Comparison of ENCODE assay signal across 10 mouse cellular contexts in genomic region chr12:117761698-117762097, GRCm38 (mm10). TPM values are rescaled to one million over a fixed set of nuclear protein-coding genes. Genes with fewer than 3 reads are reported as not detected.
DNase-seq lines count a peak whose midpoint lies in the region; ATAC-seq and TF ChIP-seq lines count a peak whose summit lies in the region.
"Had no signal": no experiment of that assay in that cellular context is flagged by ENCODE, and none has a peak within 500 bp of the region (broad histone marks: within the 10 kb centered on the region; RNA-seq: fewer than 3 reads in every experiment).

No protein-coding gene starts in this region.

- H3K4me2 ChIP-seq in hindbrain, embryonic 13.5 days = no peak overlapping the region
- no peak overlapping the region for H3K4me2 ChIP-seq in hindbrain, embryonic 11.5 days (replicated peaks; ENCODE audit: low read depth, low read length)
- H3K4me2 ChIP-seq in midbrain, postnatal 0 days (ENCODE audit: low read depth, low read length, poor library complexity, severe bottlenecking) = no peak overlapping the region
- H3K4me2 ChIP-seq: liver, embryonic 13.5 days had no signal

- 0 out of 2 replicates have a peak, but pooled peaks have one; percentile 41 for ATAC-seq in hindbrain, embryonic 13.5 days (ENCODE audit: low FRiP score)
- no peak for ATAC-seq in hindbrain, embryonic 11.5 days (ENCODE audit: low FRiP score)
- ATAC-seq in common myeloid progenitor, adult 5-6 weeks (replicated peaks; ENCODE audit: low read depth, poor library complexity, severe bottlenecking) = peak; percentile 45; the same call in 1 of the 2 replicates
- peak; percentile 53; the same call in 1 of the 2 replicates for ATAC-seq in midbrain, postnatal 0 days (ENCODE audit: low FRiP score)
- no peak for ATAC-seq in megakaryocyte-erythroid progenitor cell, adult 5-6 weeks (replicated peaks; ENCODE audit: low FRiP score, low TSS enrichment, poor library complexity, severe bottlenecking)
- no peak for ATAC-seq in cerebellum, adult (ENCODE audit: insufficient number of reproducible peaks, low FRiP score, low TSS enrichment)

- peaks cover 27% of the 10 kb centered on the region for H3K36me3 ChIP-seq in hindbrain, embryonic 13.5 days
- no peaks in the 10 kb centered on the region for H3K36me3 ChIP-seq in hindbrain, embryonic 11.5 days (ENCODE audit: control insufficient read depth, insufficient read depth, low read length)
- H3K36me3 ChIP-seq in midbrain, postnatal 0 days (ENCODE audit: insufficient read depth, low read length) = peaks cover 9% of the 10 kb centered on the region
- H3K36me3 ChIP-seq: liver, embryonic 13.5 days had no signal

- H3K4me3 ChIP-seq in hindbrain, embryonic 13.5 days = no peak overlapping the region
- H3K4me3 ChIP-seq in hindbrain, embryonic 11.5 days (ENCODE audit: low read depth, low read length) = no peak overlapping the region
- H3K4me3 ChIP-seq in midbrain, postnatal 0 days (ENCODE audit: low read depth, low read length) = no peak overlapping the region
- H3K4me3 ChIP-seq: erythroblast, embryonic 14.5 days; liver, embryonic 13.5 days had no signal

- no peak for DNase-seq in hindbrain, embryonic 11.5 days (ENCODE audit: low spot score)
- peak; percentile 39 for DNase-seq in kidney, postnatal 14 days
- peak; percentile 68 for DNase-seq in midbrain, postnatal 0 days (ENCODE audit: low spot score)
- DNase-seq in MN1 (ENCODE audit: low spot score) = no peak
- DNase-seq: liver, embryonic 13.5 days had no signal

- H3K27ac ChIP-seq in hindbrain, embryonic 13.5 days = no peak overlapping the region
- no peak overlapping the region for H3K27ac ChIP-seq in hindbrain, embryonic 11.5 days (ENCODE audit: low read depth, low read length)
- no peak overlapping the region for H3K27ac ChIP-seq in midbrain, postnatal 0 days (ENCODE audit: low read depth, low read length)
- H3K27ac ChIP-seq: liver, embryonic 13.5 days had no signal

- no peak for TF ChIP-seq CTCF in midbrain, postnatal 0 days (IDR thresholded peaks at IDR 0.05)

- H3K4me1 ChIP-seq in hindbrain, embryonic 13.5 days (replicated peaks) = peaks cover 7% of the 10 kb centered on the region
- no peaks in the 10 kb centered on the region for H3K4me1 ChIP-seq in hindbrain, embryonic 11.5 days (replicated peaks; ENCODE audit: control insufficient read depth, insufficient read depth, low read length)
- no peaks in the 10 kb centered on the region for H3K4me1 ChIP-seq in midbrain, postnatal 0 days (ENCODE audit: insufficient read depth, low read length)
- H3K4me1 ChIP-seq: liver, embryonic 13.5 days had no signal

- H3K27me3 ChIP-seq in hindbrain, embryonic 13.5 days = 0 out of 2 replicates have a peak, but pooled peaks cover 4% of the 10 kb centered on the region
- H3K27me3 ChIP-seq in hindbrain, embryonic 11.5 days (ENCODE audit: control insufficient read depth, insufficient read depth, low read length) = no peaks in the 10 kb centered on the region
- H3K27me3 ChIP-seq in midbrain, postnatal 0 days (ENCODE audit: insufficient read depth, low read length) = no peaks in the 10 kb centered on the region
- H3K27me3 ChIP-seq: liver, embryonic 13.5 days had no signal

- no peaks in the 10 kb centered on the region for H3K9me3 ChIP-seq in hindbrain, embryonic 13.5 days
- H3K9me3 ChIP-seq in hindbrain, embryonic 11.5 days (ENCODE audit: control insufficient read depth, low read length) = no peaks in the 10 kb centered on the region
- no peaks in the 10 kb centered on the region for H3K9me3 ChIP-seq in midbrain, postnatal 0 days (ENCODE audit: low read length)
- H3K9me3 ChIP-seq: liver, embryonic 13.5 days had no signal

- H3K9ac ChIP-seq in hindbrain, embryonic 13.5 days = no peak overlapping the region
- no peak overlapping the region for H3K9ac ChIP-seq in hindbrain, embryonic 11.5 days (ENCODE audit: low read depth, low read length)
- no peak overlapping the region for H3K9ac ChIP-seq in midbrain, postnatal 0 days (replicated peaks; ENCODE audit: low read length, poor library complexity, severe bottlenecking)
- H3K9ac ChIP-seq: liver, embryonic 13.5 days had no signal

- WGBS in hindbrain, embryonic 13.5 days = 45% methylated on average over 1 of the region's 1 CpGs
- WGBS in hindbrain, embryonic 11.5 days = 63% methylated on average over 1 of the region's 1 CpGs
- 14% methylated on average over 1 of the region's 1 CpGs for WGBS in midbrain, postnatal 0 days

RNA-seq across cellular contexts. Expression of gene Cdca7l, which starts 42.4 kb away (rescaled TPM):
- 4.6 and 5.8 TPM in 2 replicates for polyA plus RNA-seq in hindbrain, embryonic 13.5 days (2015; fragmentation: Nextera tagmentation; extraction: Ambion mirVana)
- polyA plus RNA-seq in hindbrain, embryonic 11.5 days (2014; fragmentation: Nextera tagmentation; extraction: Ambion mirVana) = 24.6 and 25.8 TPM in 2 replicates
- total RNA-seq in common myeloid progenitor, adult 5-6 weeks (2017) = 181 and 196 TPM in 2 replicates
- total RNA-seq in midbrain, postnatal 0 days (2014; rRNA removed) = 1.3 and 2.5 TPM in 2 replicates
- polyA plus RNA-seq in midbrain, postnatal 0 days (2015; fragmentation: Nextera tagmentation; extraction: Ambion mirVana) = 1.8 and 2.2 TPM in 2 replicates
- total RNA-seq in megakaryocyte-erythroid progenitor cell, adult 5-6 weeks (2014; fragmentation: Nextera tagmentation) = 52.3 and 91.9 TPM in 2 replicates
- 143 and 164 TPM in 2 replicates for total RNA-seq in megakaryocyte-erythroid progenitor cell, adult 5-6 weeks (2017)

Comparison
In these comparisons a context has a peak if more than half of its experiments do, and no peak if none do; other contexts are left out.
1. ATAC-seq: peak in hindbrain, embryonic 13.5 days (single experiment), common myeloid progenitor, adult 5-6 weeks (single experiment) and midbrain, postnatal 0 days (single experiment); none in hindbrain, embryonic 11.5 days (single experiment), megakaryocyte-erythroid progenitor cell, adult 5-6 weeks (single experiment) and cerebellum, adult (single experiment).
2. DNase-seq: peak in kidney, postnatal 14 days (single experiment) and midbrain, postnatal 0 days (single experiment); none in hindbrain, embryonic 11.5 days (single experiment) and MN1 (single experiment).
3. RNA of gene Cdca7l, which starts 42.4 kb away (total RNA-seq): 181 to 196 TPM in common myeloid progenitor, adult 5-6 weeks and 52.3 to 164 TPM in megakaryocyte-erythroid progenitor cell, adult 5-6 weeks; 1.3 to 2.5 TPM in midbrain, postnatal 0 days; every median in the first group is over 10 times any median in the second.